Mouse (Mus musculus) spleen, adult 2 months (tissue): Measurements from ENCODE around the gene Npl.

Experiments
- CTCF ChIP-seq: fragments of 200-500 bp; IDR thresholded peaks from 2 replicates; pipeline ENCODE4 v1.5.1; 2011; ENCODE audit warnings: mild to moderate bottlenecking, inconsistent platforms; ENCODE audit not compliant: insufficient read depth, insufficient read length, insufficient replicate concordance; ENCODE audit errors: extremely low read depth
- POLR2A ChIP-seq: fragments of 200-500 bp; IDR thresholded peaks from 2 replicates; pipeline ENCODE4 v1.6.1; 2011; ENCODE audit warnings: low read depth, low read length, inconsistent platforms

- TF ChIP-seq POLR2A (no peak), CTCF (no peak)
Observed at GRCm38 (mm10) chr1:153590176-153590734, 40.4 kb upstream of the Npl start.
